Mouse (Mus musculus): ENCODE measurements around the gene Cdyl2. TPM values are rescaled to one million over a fixed set of nuclear protein-coding genes. Genes with fewer than 3 reads are reported as not detected.

The Cdyl2 gene
- polyA plus RNA-seq, 1 experiment from 2014 or later: 8.8 TPM

GRCm38 (mm10) chr8:116668977-116669376, 63.8 kb downstream of the Cdyl2 start:
- Histone ChIP-seq H3K4me1 (replicated peaks; ENCODE audit: insufficient read depth, low read length) (no peaks in the 10 kb centered on the region), H3K4me2 (ENCODE audit: low read length) (no peak overlapping the region), H3K9ac (ENCODE audit: low read depth, low read length) (no peak overlapping the region), H3K4me3 (replicated peaks; ENCODE audit: low read depth, low read length) (no peak overlapping the region), H3K27me3 (ENCODE audit: insufficient read depth, low read length) (no peaks in the 10 kb centered on the region), H3K36me3 (ENCODE audit: insufficient read depth, low read length) (no peaks in the 10 kb centered on the region), H3K9me3 (replicated peaks; ENCODE audit: low read length) (no peaks in the 10 kb centered on the region), H3K27ac (no peak overlapping the region)
- no peak for DNase-seq (ENCODE audit: low spot score)
- WGBS: 96% methylated on average over 7 of the region's 7 CpGs
- ATAC-seq (replicated peaks; ENCODE audit: low FRiP score, low read depth): no peak
- TF ChIP-seq CTCF (IDR thresholded peaks at IDR 0.05; ENCODE audit: low read depth): no peak; the same call in 1 of the 2 replicates

GRCm38 (mm10) chr8:116666781-116667325, 65.9 kb downstream of the Cdyl2 start:
- H3K4me2 ChIP-seq (ENCODE audit: low read length): no peak overlapping the region
- H3K27me3 ChIP-seq (ENCODE audit: insufficient read depth, low read length): no peaks in the 10 kb centered on the region
- H3K9me3 ChIP-seq (replicated peaks; ENCODE audit: low read length): no peaks in the 10 kb centered on the region
- no peak for DNase-seq (ENCODE audit: low spot score)
- WGBS: 78% methylated on average over 11 of the region's 11 CpGs
- H3K4me1 ChIP-seq (replicated peaks; ENCODE audit: insufficient read depth, low read length): no peaks in the 10 kb centered on the region
- no peak overlapping the region for H3K9ac ChIP-seq (ENCODE audit: low read depth, low read length)
- H3K4me3 ChIP-seq (replicated peaks; ENCODE audit: low read depth, low read length): no peak overlapping the region
- no peak overlapping the region for H3K27ac ChIP-seq
- no peak for TF ChIP-seq CTCF (IDR thresholded peaks at IDR 0.05; ENCODE audit: low read depth)
- H3K36me3 ChIP-seq (ENCODE audit: insufficient read depth, low read length): no peaks in the 10 kb centered on the region
- ATAC-seq (replicated peaks; ENCODE audit: low FRiP score, low read depth): no peak

DNA sequence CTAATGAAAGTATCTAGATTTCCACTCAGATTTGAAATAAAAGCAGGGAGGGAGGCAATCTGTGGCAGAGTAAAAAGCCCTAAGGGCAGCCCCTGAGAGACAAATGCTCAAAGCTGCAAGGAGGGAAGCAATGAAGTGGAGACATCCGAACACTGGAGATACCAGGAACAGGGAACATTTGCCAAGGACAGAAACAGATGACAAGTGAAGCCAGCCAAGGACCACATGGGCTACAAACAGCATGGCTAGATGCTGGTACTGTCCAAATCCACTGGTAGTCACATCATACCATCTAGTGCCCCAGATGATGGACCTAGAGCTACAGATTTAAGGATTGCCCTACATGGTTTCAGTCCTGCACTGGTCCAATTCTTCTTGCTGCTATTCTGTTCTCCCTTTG, 71.3 kb downstream of the Cdyl2 start:
- Histone ChIP-seq H3K36me3 (ENCODE audit: insufficient read depth, low read length) (no peaks in the 10 kb centered on the region), H3K27ac (no peak overlapping the region), H3K9ac (ENCODE audit: low read depth, low read length) (no peak overlapping the region), H3K27me3 (ENCODE audit: insufficient read depth, low read length) (no peaks in the 10 kb centered on the region), H3K9me3 (replicated peaks; ENCODE audit: low read length) (no peaks in the 10 kb centered on the region), H3K4me3 (replicated peaks; ENCODE audit: low read depth, low read length) (no peak overlapping the region), H3K4me2 (ENCODE audit: low read length) (no peak overlapping the region), H3K4me1 (replicated peaks; ENCODE audit: insufficient read depth, low read length) (no peaks in the 10 kb centered on the region)
- ATAC-seq (replicated peaks; ENCODE audit: low FRiP score, low read depth) (no peak), DNase-seq (ENCODE audit: low spot score) (no peak)
- 83% methylated on average over 1 of the region's 1 CpGs for WGBS
- no peak for TF ChIP-seq CTCF (IDR thresholded peaks at IDR 0.05; ENCODE audit: low read depth)

DNA sequence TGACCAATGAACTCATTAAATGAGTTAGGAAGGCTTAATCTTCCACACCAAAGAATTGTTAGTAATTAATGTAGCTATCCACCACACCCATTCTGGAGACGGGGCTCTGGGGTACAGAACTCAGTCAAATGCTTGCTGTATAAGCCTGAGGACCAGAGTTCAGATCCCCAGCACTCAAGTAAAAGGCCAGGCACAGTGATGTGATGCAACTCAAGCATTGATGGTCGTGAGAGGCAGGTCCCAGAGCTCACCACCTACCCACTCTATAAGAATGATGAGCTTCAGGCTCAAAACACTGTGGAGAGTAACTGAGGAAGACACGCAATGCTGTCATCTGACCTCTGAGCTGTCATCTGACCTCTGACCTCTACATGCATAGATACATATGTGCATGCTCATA, 76.0 kb downstream of the Cdyl2 start:
- 93% methylated on average over 3 of the region's 3 CpGs for WGBS
- DNase-seq (ENCODE audit: low spot score) (no peak), ATAC-seq (replicated peaks; ENCODE audit: low FRiP score, low read depth) (no peak)
- Histone ChIP-seq H3K9me3 (replicated peaks; ENCODE audit: low read length) (no peaks in the 10 kb centered on the region), H3K9ac (ENCODE audit: low read depth, low read length) (no peak overlapping the region), H3K4me3 (replicated peaks; ENCODE audit: low read depth, low read length) (no peak overlapping the region), H3K4me2 (ENCODE audit: low read length) (no peak overlapping the region), H3K27me3 (ENCODE audit: insufficient read depth, low read length) (no peaks in the 10 kb centered on the region), H3K4me1 (replicated peaks; ENCODE audit: insufficient read depth, low read length) (0 out of 2 replicates have a peak, but pooled peaks cover 2% of the 10 kb centered on the region), H3K27ac (no peak overlapping the region), H3K36me3 (ENCODE audit: insufficient read depth, low read length) (no peaks in the 10 kb centered on the region)
- no peak for TF ChIP-seq CTCF (IDR thresholded peaks at IDR 0.05; ENCODE audit: low read depth)

DNA sequence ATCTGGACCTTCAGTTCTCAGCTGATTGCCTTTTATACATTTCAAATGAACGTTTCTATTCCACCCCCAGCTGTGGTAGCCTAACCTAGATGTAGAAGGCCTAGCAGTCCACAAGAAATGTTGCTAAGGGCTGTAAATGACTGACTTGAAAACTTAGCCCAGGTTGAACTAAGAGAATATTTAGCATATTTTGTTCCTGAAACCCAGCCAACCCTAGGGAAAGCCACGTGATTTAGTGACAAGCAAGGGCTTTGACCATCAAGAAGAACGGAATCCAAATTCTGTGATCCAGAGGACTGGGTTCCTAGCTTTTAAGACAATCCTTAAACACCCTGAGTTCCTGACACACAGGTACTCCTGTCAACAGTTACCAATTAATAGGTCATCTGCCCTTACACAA, 77.9 kb downstream of the Cdyl2 start:
- DNase-seq (ENCODE audit: low spot score) (peak; percentile 50), ATAC-seq (replicated peaks; ENCODE audit: low FRiP score, low read depth) (no peak)
- H3K27me3 ChIP-seq (ENCODE audit: insufficient read depth, low read length): no peaks in the 10 kb centered on the region
- H3K9ac ChIP-seq (ENCODE audit: low read depth, low read length): no peak overlapping the region
- 46% methylated on average over 3 of the region's 3 CpGs for WGBS
- H3K9me3 ChIP-seq (replicated peaks; ENCODE audit: low read length): no peaks in the 10 kb centered on the region
- TF ChIP-seq CTCF (IDR thresholded peaks at IDR 0.05; ENCODE audit: low read depth): no peak
- no peak overlapping the region for H3K4me3 ChIP-seq (replicated peaks; ENCODE audit: low read depth, low read length)
- no peak overlapping the region for H3K27ac ChIP-seq
- no peak overlapping the region for H3K4me2 ChIP-seq (ENCODE audit: low read length)
- H3K4me1 ChIP-seq (replicated peaks; ENCODE audit: insufficient read depth, low read length): 0 out of 2 replicates have a peak, but pooled peaks cover 2% of the 10 kb centered on the region
- no peaks in the 10 kb centered on the region for H3K36me3 ChIP-seq (ENCODE audit: insufficient read depth, low read length)

DNA sequence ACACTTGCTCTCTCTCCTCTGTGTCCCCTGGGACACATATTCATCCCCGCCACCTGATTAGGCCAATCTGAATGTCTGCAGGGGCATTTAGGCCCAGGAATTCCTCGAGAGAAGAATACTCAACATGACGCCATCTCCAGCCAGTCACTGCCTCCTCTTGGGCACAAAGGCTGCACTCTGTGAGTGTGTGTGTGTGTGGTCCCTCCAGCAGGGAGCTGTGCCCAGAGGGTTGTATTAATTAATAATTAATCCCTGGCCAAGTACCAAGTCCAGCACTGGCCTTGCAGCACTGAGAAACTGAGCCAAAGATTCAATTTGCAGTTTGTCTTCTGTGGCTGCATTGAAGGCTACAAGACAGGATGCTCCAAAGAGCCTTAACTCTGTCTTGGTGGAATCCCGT, 79.8 kb downstream of the Cdyl2 start:
- Histone ChIP-seq H3K9ac (ENCODE audit: low read depth, low read length) (no peak overlapping the region), H3K27ac (no peak overlapping the region), H3K27me3 (ENCODE audit: insufficient read depth, low read length) (no peaks in the 10 kb centered on the region), H3K9me3 (replicated peaks; ENCODE audit: low read length) (no peaks in the 10 kb centered on the region), H3K4me3 (replicated peaks; ENCODE audit: low read depth, low read length) (no peak overlapping the region), H3K4me1 (replicated peaks; ENCODE audit: insufficient read depth, low read length) (0 out of 2 replicates have a peak, but pooled peaks cover 2% of the 10 kb centered on the region), H3K36me3 (ENCODE audit: insufficient read depth, low read length) (no peaks in the 10 kb centered on the region), H3K4me2 (ENCODE audit: low read length) (no peak overlapping the region)
- TF ChIP-seq CTCF (IDR thresholded peaks at IDR 0.05; ENCODE audit: low read depth): no peak
- ATAC-seq (replicated peaks; ENCODE audit: low FRiP score, low read depth): peak; percentile 87
- DNase-seq (ENCODE audit: low spot score): peak; percentile 14
- 64% methylated on average over 4 of the region's 4 CpGs for WGBS
